Mouse (Mus musculus) lung, postnatal 0 days (tissue): ENCODE results near the gene Nploc4.

Experiments
- CTCF ChIP-seq: IDR thresholded peaks from 2 replicates; pipeline ENCODE4 v1.5.1; 2016; ENCODE audit warnings: antibody characterized with exemption, mild to moderate bottlenecking
- EP300 ChIP-seq: IDR thresholded peaks from 2 replicates; pipeline ENCODE4 v1.6.1; 2016; ENCODE audit warnings: antibody characterized with exemption, mild to moderate bottlenecking, control low read depth

DNA sequence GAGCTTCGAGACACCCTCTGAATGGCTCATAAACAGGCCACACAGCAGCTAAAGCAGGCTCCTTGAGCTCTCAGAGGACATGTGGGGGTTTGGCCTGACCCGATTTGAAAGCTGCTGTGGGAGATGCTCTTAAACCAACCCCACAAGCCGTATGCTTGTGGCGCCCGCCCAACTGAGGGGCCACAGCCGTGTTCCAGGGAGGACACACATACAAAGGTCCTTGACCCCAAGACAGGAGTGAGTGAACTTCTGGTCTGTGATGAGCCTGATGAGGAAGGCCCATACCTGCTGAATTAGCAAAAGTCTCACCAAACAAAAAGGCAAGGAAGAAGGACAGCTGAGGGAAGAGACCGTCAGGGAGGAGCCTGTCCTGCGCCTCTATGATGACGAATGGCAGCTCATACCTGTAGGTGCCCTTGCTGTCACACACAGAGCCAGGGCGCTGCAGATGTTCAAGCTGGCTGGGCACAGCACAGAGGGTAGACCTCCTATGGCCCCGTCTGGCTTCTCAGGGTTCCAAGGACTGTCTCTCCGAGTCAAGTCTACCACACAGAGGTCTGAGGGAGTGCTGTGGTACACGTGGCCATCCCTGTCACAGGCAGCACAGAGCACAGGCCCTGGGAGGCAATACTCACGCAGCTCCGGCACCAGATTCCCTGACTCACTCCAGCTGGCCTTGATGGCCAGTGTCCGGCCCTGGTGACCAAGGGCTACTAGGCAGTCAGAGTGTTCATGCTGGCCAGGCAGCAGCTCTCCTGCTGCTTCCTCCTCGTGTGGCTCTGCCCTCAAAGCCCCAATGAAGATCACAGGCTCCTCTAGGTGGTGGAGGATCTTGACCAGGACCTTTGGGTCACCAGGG lies 61.0 kb downstream of the Nploc4 start:
- TF ChIP-seq CTCF (no peak), EP300 (no peak)
